Mouse (Mus musculus) ovary, postnatal 36 days (tissue): ENCODE data around the gene Rpl37.

Source experiments
- DNase-seq: peaks from one replicate; pipeline ENCODE4 v3.0.0; 2022; ENCODE audit warnings: low spot score, mixed read lengths

The Rpl37 gene

DNA sequence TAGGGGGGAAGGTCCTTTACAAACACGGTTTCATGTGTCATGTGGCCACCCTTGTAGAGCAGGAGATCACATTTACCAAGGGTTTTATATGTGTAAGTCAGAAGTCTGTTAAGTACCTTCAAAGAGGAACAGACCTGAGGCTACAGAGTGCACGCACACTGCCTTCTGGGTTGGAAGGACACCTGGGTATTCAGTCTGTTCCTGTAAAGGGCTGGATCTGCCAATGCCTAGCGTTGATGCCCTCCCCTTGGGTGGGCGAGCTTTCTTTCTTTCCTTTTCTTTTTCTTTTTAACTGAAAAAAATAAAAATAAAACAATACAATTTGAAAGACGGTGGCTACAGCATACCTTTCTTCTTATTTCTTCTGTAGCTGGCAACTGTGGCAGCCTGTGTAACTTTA lies 38.6 kb downstream of the Rpl37 start:
- no peak for DNase-seq

- no peak for DNase-seq
These were observed 39.9 kb downstream of the Rpl37 start for GRCm38 (mm10) chr15:5156355-5156754.

- DNase-seq: no peak
These were observed 40.9 kb downstream of the Rpl37 start for GRCm38 (mm10) chr15:5157386-5157785.

- DNase-seq: peak; percentile 23
These were observed 42.4 kb downstream of the Rpl37 start for GRCm38 (mm10) chr15:5158827-5159226.

DNA sequence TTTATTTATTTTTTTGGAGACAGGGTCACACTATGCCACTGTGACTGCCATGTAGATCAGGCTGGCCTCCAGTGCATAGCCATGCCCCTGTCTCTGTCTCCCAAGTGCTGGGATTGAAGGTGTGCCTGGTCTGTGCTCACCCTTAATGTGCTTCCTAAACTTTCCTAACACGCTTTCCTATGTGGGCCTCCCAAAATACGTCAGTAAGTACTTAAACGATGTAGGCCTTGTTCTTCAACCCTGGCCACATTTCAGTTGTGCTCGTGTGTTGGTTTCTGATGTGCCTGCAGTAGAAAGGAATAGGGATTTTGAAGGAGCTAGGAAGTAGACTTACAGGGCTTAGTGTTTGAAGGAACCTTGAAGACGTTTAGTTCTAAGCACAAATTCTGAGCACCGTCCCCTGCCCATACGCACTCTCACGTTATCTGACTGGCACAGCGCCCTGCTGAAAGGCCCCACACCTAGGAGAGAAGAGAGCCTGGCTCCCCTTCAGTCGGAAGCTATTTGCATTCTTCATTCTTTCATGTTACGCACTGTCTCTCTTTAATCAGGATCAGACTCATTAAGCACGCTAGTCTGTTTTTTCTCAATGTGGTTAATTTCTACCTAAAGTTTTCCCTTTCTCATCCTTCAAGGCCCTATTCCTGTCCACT lies 48.8 kb downstream of the Rpl37 start:
- DNase-seq: no peak
